Mouse (Mus musculus) lung, postnatal 14 days (tissue): ENCODE results near the gene Lcmt1.

Experiments used
- DNase-seq: peaks from one replicate; pipeline ENCODE4 v3.0.0; 2021

The Lcmt1 gene

GRCm38 (mm10) chr7:123369759-123370481 lies at the start of gene Lcmt1, which contains the start of gene Arhgap17:
Gene Lcmt1 (plus strand): TSS chr7:123369784.
Gene Arhgap17 (minus strand): TSS chr7:123369915.
- peak; percentile 97 for DNase-seq

GRCm38 (mm10) chr7:123322452-123323121 lies 47.0 kb upstream of the Lcmt1 start:
- peak; percentile 42 for DNase-seq

GRCm38 (mm10) chr7:123323388-123323787 lies 46.2 kb upstream of the Lcmt1 start:
- peak; percentile 63 for DNase-seq

GRCm38 (mm10) chr7:123324105-123324504 lies 45.5 kb upstream of the Lcmt1 start:
- no peak for DNase-seq

GRCm38 (mm10) chr7:123326062-123326461 lies 43.5 kb upstream of the Lcmt1 start:
- no peak for DNase-seq

GRCm38 (mm10) chr7:123326901-123327300 lies 42.7 kb upstream of the Lcmt1 start:
- DNase-seq, result no peak

- DNase-seq, result no peak
Observed at GRCm38 (mm10) chr7:123327909-123328308, 41.7 kb upstream of the Lcmt1 start.

GRCm38 (mm10) chr7:123330506-123330905 lies 39.1 kb upstream of the Lcmt1 start:
- DNase-seq, result no peak

GRCm38 (mm10) chr7:123336322-123336721 lies 33.3 kb upstream of the Lcmt1 start:
- no peak for DNase-seq

GRCm38 (mm10) chr7:123338351-123338750 lies 31.2 kb upstream of the Lcmt1 start:
- no peak for DNase-seq

GRCm38 (mm10) chr7:123341896-123342295 lies 27.7 kb upstream of the Lcmt1 start:
- peak; percentile 30 for DNase-seq

- no peak for DNase-seq
Observed at GRCm38 (mm10) chr7:123344079-123344780, 25.4 kb upstream of the Lcmt1 start.

GRCm38 (mm10) chr7:123345041-123345544 lies 24.5 kb upstream of the Lcmt1 start:
- no peak for DNase-seq

- no peak for DNase-seq
Observed at GRCm38 (mm10) chr7:123346631-123347290, 22.8 kb upstream of the Lcmt1 start.

GRCm38 (mm10) chr7:123349813-123350212 lies 19.8 kb upstream of the Lcmt1 start:
- no peak for DNase-seq

- no peak for DNase-seq
Observed at GRCm38 (mm10) chr7:123350243-123350642, 19.3 kb upstream of the Lcmt1 start.

GRCm38 (mm10) chr7:123353081-123353480 lies 16.5 kb upstream of the Lcmt1 start:
- DNase-seq, result no peak

- DNase-seq, result no peak
Observed at GRCm38 (mm10) chr7:123353879-123354278, 15.7 kb upstream of the Lcmt1 start.

GRCm38 (mm10) chr7:123354392-123354791 lies 15.2 kb upstream of the Lcmt1 start:
- no peak for DNase-seq

GRCm38 (mm10) chr7:123354851-123355250 lies 14.7 kb upstream of the Lcmt1 start:
- no peak for DNase-seq

- no peak for DNase-seq
Observed at GRCm38 (mm10) chr7:123356158-123356557, 13.4 kb upstream of the Lcmt1 start.

GRCm38 (mm10) chr7:123359101-123359500 lies 10.5 kb upstream of the Lcmt1 start:
- no peak for DNase-seq

GRCm38 (mm10) chr7:123360185-123360584 lies 9.4 kb upstream of the Lcmt1 start:
- no peak for DNase-seq
